Mouse (Mus musculus) liver, postnatal 0 days (tissue): Measurements from ENCODE around the gene Tesc. TPM values are rescaled to one million over a fixed set of nuclear protein-coding genes. Genes with fewer than 3 reads are reported as not detected.

ENCODE experiments used
- ATAC-seq: fragments of 200-750 bp; cut with Nextera tagmentation; 2 replicates; pipeline ENCODE4 v1.8.0; 2017; ENCODE audit warnings: mild to moderate bottlenecking, moderate library complexity
- DNase-seq: peaks from one replicate; pipeline ENCODE4 v3.0.0-alpha.2; 2016
- H3K27ac ChIP-seq: fragments of 300-500 bp; sonication (generic); 2 replicates; pipeline ENCODE4 v1.5.1; 2014; ENCODE audit warnings: antibody characterized with exemption, moderate library complexity, mild to moderate bottlenecking, low read depth
- H3K27me3 ChIP-seq: fragments of 300-500 bp; sonication (generic); 2 replicates; pipeline ENCODE4 v1.6.1; 2014; ENCODE audit warnings: low read length, control low read depth, mixed read lengths; ENCODE audit not compliant: insufficient read depth
- H3K36me3 ChIP-seq: fragments of 300-500 bp; sonication (generic); replicated peaks from 2 replicates; pipeline ENCODE4 v1.6.1; 2014; ENCODE audit warnings: mild to moderate bottlenecking, control low read depth, low read length, moderate library complexity, mixed read lengths; ENCODE audit not compliant: insufficient read depth
- H3K4me1 ChIP-seq: fragments of 300-500 bp; sonication (generic); 2 replicates; pipeline ENCODE4 v1.6.1; 2014; ENCODE audit warnings: antibody characterized with exemption, mild to moderate bottlenecking, control low read depth; ENCODE audit not compliant: insufficient read depth
- H3K4me2 ChIP-seq: fragments of 300-500 bp; sonication (generic); 2 replicates; pipeline ENCODE4 v1.6.1; 2014; ENCODE audit warnings: low read depth, mild to moderate bottlenecking, low read length, moderate library complexity, mixed read lengths
- H3K4me3 ChIP-seq: fragments of 300-500 bp; sonication (generic); 2 replicates; pipeline ENCODE4 v1.5.1; 2014; ENCODE audit warnings: low read depth, low read length
- H3K9ac ChIP-seq: fragments of 300-500 bp; sonication (generic); replicated peaks from 2 replicates; pipeline ENCODE4 v1.6.1; 2014; ENCODE audit warnings: mild to moderate bottlenecking, moderate library complexity
- H3K9me3 ChIP-seq: fragments of 300-500 bp; sonication (generic); 2 replicates; pipeline ENCODE4 v1.6.1; 2016; ENCODE audit warnings: mild to moderate bottlenecking, control low read depth, low read length, mixed read lengths
- CTCF ChIP-seq: sonication (generic); IDR thresholded peaks from 2 replicates; pipeline ENCODE4 v1.5.1; 2016; ENCODE audit warnings: antibody characterized with exemption, low read depth
- EP300 ChIP-seq: IDR thresholded peaks from 2 replicates; pipeline ENCODE4 v1.6.1; 2016; ENCODE audit warnings: antibody characterized with exemption, low read depth, mild to moderate bottlenecking
- WGBS: fragments of 180-500 bp; shearing (Covaris S2); extraction: QIAGEN DNeasy Blood & Tissue Kit; methylation state at CpG from one replicate; pipeline ENCODE4 v1.1.7; 2014; ENCODE audit not compliant: insufficient replicate concordance; 5-methylcytosine and 5-hydroxymethylcytosine counted together
- polyA plus RNA-seq: library from polyadenylated mRNA; unstranded; fragments of >200 nt; fragmentation: Nextera tagmentation; extraction: Ambion mirVana; gene quantifications from 2 replicates; pipeline ENCODE4 v1.2.1, GENCODE M21; 2015

The Tesc gene
- polyA plus RNA-seq, 1 experiment from 2014 or later = 4.5 TPM

DNA sequence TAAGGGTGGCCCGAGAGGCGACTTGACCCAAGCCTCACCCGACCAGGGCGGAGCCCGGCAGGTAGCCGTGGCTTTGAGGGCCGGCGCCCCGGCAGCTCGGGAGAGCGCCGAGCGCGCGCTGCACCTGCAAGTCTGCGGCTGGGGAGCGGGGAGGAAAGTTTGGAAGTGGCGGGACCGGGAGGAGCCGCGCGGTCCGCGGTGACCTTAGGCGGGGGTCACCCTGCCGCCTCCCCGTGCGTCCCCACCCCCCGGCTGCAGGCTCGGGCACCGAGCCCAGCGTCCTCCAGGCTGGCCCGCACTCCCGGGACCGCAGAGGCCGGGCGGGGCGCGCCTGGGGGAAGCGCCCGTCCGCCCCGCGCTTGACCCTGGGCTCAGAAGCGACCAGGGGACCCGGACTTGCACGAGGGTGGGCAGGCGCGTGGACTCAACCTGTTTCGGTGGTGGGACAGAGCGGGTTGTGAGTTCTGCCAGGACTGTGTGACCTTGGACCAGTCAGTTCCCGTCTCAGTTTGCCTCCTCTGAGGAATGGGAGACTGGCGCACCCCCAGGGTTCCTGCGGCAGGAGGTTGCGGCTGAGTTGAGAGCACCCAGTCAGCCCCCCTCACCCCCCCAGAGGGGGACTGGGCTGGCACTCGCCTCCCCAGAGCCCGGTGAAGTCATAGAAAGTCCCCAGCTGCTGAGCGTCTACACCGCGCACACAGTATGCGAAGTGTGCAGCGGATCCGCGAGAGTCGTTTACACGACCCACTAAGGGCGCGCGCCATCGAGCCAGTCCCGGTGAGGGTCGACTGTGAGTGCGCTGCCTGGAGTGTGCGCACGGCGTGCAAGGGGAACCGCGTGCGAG lies 870 bp downstream of the Tesc start:
- Histone ChIP-seq H3K4me2 (peak overlapping the region; percentile 80), H3K9ac (no peak overlapping the region), H3K27ac (no peak overlapping the region), H3K9me3 (no peaks in the 10 kb centered on the region), H3K27me3 (peaks cover 55% of the 10 kb centered on the region), H3K36me3 (no peaks in the 10 kb centered on the region), H3K4me1 (peaks cover 5% of the 10 kb centered on the region), H3K4me3 (peak overlapping the region; percentile 50)
- under 1% methylated on average over 63 of the region's 79 CpGs for WGBS
- no peak for DNase-seq
- TF ChIP-seq CTCF (no peak), EP300 (no peak)
- peak; percentile 6; the same call in 1 of the 2 replicates for ATAC-seq

DNA sequence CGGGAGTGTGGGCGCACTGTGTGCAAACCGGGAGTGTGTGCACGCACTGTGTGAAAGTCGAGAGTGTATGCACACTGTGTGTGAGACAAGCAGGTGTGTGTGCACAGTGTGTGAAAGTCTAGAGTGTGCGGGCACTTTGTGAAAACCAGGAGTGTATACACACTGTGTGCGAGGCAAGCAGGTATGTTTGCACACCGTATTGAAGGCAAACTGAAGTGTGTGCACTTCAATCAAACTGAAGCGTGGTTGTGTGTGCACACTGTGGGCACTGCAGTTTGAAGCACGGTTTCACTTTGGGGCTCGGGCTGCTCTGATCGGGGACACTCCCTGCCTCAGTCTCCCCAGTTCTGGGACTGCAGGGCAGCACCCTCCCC lies 1.5 kb downstream of the Tesc start:
- peak overlapping the region; percentile 50 for H3K4me3 ChIP-seq
- DNase-seq = no peak

GRCm38 (mm10) chr5:118029420-118029819 lies 1.9 kb downstream of the Tesc start:
- Histone ChIP-seq H3K4me2 (peak overlapping the region; percentile 80), H3K4me1 (peaks cover 5% of the 10 kb centered on the region), H3K4me3 (peak overlapping the region; percentile 50), H3K36me3 (no peaks in the 10 kb centered on the region), H3K27me3 (peaks cover 55% of the 10 kb centered on the region), H3K9ac (peak overlapping the region; percentile 26; the same call in 1 of the 2 replicates), H3K9me3 (no peaks in the 10 kb centered on the region), H3K27ac (no peak overlapping the region)
- DNase-seq (no peak), ATAC-seq (0 out of 2 replicates have a peak, but pooled peaks have one; percentile 21)
- no peak for TF ChIP-seq EP300
- TF ChIP-seq CTCF = no peak
- WGBS = 2% methylated on average over 10 of the region's 10 CpGs

More for the DNA sequence above, 1.5 kb downstream of the Tesc start:
- H3K4me1 ChIP-seq = peaks cover 5% of the 10 kb centered on the region
- under 1% methylated on average over 12 of the region's 12 CpGs for WGBS
- TF ChIP-seq CTCF (no peak), EP300 (no peak)
- H3K36me3 ChIP-seq = no peaks in the 10 kb centered on the region
- H3K27ac ChIP-seq = no peak overlapping the region
- H3K9me3 ChIP-seq = no peaks in the 10 kb centered on the region
- H3K4me2 ChIP-seq = peak overlapping the region; percentile 80
- peaks cover 55% of the 10 kb centered on the region for H3K27me3 ChIP-seq
- ATAC-seq = peak; percentile 12; the same call in 1 of the 2 replicates
- peak overlapping the region; percentile 26; the same call in 1 of the 2 replicates for H3K9ac ChIP-seq

GRCm38 (mm10) chr5:118030022-118030675 lies 2.6 kb downstream of the Tesc start:
- Histone ChIP-seq H3K36me3 (no peaks in the 10 kb centered on the region), H3K4me3 (no peak overlapping the region), H3K9ac (no peak overlapping the region), H3K9me3 (no peaks in the 10 kb centered on the region), H3K4me2 (no peak overlapping the region), H3K27me3 (peaks cover 55% of the 10 kb centered on the region), H3K27ac (no peak overlapping the region), H3K4me1 (peaks cover 5% of the 10 kb centered on the region)
- DNase-seq (no peak), ATAC-seq (no peak)
- TF ChIP-seq CTCF (no peak), EP300 (no peak)
- WGBS = 74% methylated on average over 9 of the region's 9 CpGs

GRCm38 (mm10) chr5:118031059-118031458 lies 3.5 kb downstream of the Tesc start:
- Histone ChIP-seq H3K4me3 (no peak overlapping the region), H3K4me1 (peaks cover 5% of the 10 kb centered on the region), H3K27me3 (peaks cover 46% of the 10 kb centered on the region), H3K9ac (no peak overlapping the region), H3K27ac (no peak overlapping the region), H3K9me3 (no peaks in the 10 kb centered on the region), H3K36me3 (no peaks in the 10 kb centered on the region), H3K4me2 (no peak overlapping the region)
- ATAC-seq (no peak), DNase-seq (no peak)
- no peak for TF ChIP-seq EP300
- no peak for TF ChIP-seq CTCF
- 38% methylated on average over 5 of the region's 5 CpGs for WGBS

DNA sequence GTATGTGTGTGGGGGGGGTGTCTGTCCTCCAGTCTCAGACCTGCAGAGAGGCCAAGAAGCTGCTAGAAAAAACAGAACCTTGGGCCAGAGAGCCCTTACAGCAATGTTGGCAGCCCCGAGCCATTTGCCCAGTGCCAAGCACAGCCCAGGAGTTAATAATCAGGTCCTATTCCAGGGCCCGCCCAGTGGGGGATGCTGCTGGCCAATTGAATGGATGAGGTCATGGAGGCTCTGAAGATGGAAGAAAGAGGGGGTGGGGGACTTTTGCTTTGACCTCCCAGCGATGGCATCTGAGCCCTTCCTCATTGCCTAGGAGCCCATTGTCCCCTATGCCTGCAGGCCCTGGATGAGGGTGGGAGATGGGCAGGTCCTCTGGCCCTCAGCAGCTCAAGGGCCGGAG lies 4.0 kb downstream of the Tesc start:
- no peak for TF ChIP-seq CTCF
- no peak for TF ChIP-seq EP300
- no peak overlapping the region for H3K9ac ChIP-seq
- WGBS = 68% methylated on average over 4 of the region's 4 CpGs
- ATAC-seq = no peak
- no peaks in the 10 kb centered on the region for H3K9me3 ChIP-seq
- H3K4me1 ChIP-seq = peaks cover 5% of the 10 kb centered on the region
- H3K4me3 ChIP-seq = no peak overlapping the region
- no peak overlapping the region for H3K4me2 ChIP-seq
- peaks cover 42% of the 10 kb centered on the region for H3K27me3 ChIP-seq
- H3K27ac ChIP-seq = no peak overlapping the region
- H3K36me3 ChIP-seq = no peaks in the 10 kb centered on the region
- DNase-seq = no peak
